Mouse (Mus musculus): ENCODE data around the gene Tpp2. TPM values are rescaled to one million over a fixed set of nuclear protein-coding genes. Genes with fewer than 3 reads are reported as not detected.
"Not testable (repeated sequence)": the region's sequence is repeated elsewhere in the genome, so short reads cannot be mapped to it uniquely, and the experiment has no call there.

Tpp2 gene
- 10 to 100 TPM; 55.9 to 59.9 TPM for total RNA-seq (2021)
- long read RNA-seq, full-length matches to known transcripts: 13 of 21 reads
- long read RNA-seq, partial matches to known transcripts: 4 of 21 reads
- long read RNA-seq, other reads (novel, unspliced or antisense): 4 of 21 reads

DNA sequence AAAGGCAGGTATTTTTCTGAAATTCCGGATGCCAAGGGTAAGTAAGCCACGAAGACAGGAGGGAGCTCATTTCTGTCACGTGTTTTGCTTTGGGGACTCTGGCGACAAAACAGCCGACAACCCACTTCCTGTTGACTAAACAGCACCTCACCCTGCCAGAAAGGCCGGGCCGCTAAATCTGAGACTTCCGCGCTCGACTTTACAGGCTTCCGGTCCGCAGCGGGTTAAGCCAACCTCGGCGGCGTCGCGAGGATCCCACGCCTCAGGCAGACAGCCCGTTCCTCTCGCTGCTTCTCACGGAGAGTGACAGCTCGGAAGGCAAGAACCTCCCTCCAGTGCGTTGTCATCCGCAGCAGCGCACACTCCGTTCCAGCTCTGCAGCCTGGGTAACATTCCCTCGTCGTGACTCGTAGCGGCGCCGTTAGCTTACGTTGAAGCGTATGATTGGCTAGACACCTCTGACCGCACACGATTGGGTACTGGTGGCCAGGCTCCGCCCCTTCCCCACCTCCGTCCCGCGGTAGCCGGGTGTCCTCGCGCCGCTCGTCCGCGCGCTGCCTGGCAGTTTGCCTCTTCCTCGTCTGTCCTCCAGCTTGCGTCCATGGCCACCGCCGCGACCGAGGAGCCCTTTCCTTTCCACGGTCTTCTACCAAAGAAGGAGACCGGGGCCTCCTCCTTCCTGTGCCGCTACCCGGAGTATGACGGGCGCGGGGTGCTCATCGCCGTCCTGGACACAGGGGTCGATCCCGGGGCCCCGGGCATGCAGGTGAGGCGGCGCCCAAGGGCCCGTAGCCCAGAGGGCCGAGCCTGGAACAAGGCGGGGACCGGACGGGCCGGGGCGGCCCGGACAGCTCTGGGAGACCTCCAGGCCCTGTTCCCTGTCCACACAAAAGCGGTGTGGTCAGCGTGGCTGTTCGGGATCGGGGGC is at the start of gene Tpp2:
Gene Tpp2, plus strand, starts transcription at position 160 of the 928 bp plus-strand sequence.
- DNase-seq (ENCODE audit: low spot score in 2 of 2): peak; percentile 94 to 96

GRCm38 (mm10) chr1:43888358-43888757 is 45.1 kb upstream of the Tpp2 start:
- not testable (repeated sequence) for DNase-seq (ENCODE audit: low spot score in 2 of 2)

DNA sequence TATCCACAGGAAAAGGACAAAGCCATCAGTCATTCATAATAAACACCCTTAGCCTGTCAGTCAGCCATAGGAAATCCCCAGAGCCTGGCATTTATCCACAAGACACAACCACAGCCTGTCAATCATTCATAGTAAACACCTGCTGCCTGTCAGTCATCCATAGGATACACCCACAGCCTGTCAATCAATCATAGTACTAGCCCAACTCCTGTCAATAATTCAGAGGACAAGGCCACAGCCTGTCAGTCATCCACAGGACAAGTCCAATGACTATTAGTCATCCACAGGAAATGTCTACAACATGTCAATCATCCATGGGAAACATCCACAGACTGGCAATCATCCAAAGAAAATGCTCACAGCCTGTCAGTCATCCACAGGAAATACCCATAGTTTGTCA is 37.7 kb upstream of the Tpp2 start:
- DNase-seq (ENCODE audit: low spot score in 2 of 2): no peak

- DNase-seq (ENCODE audit: low spot score in 2 of 2): no peak
Measured at GRCm38 (mm10) chr1:43897131-43897530, 36.3 kb upstream of the Tpp2 start.

DNA sequence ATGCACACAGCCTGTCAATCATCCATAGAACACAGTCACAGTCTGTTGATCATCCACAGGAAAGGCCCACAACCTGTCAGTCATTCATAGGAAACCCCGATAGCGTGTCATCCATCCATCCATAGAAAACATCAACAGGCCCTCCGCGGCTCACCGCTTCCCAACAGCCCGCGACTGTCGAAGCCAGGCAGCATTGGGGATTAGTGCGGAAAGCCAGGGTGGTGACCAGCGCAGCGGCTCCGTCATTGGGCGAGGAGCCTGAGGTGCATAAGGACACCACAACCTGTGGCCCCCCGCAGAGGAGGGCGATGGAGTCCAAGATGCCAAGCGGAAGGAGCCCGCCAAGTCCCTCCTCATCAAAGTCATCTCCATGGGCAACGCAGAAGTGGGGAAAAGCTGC is 35.5 kb upstream of the Tpp2 start:
- no peak for DNase-seq (ENCODE audit: low spot score in 2 of 2)

GRCm38 (mm10) chr1:43898991-43899714 is 34.3 kb upstream of the Tpp2 start:
- DNase-seq (ENCODE audit: low spot score in 2 of 2): peak; percentile 78 to 84

DNA sequence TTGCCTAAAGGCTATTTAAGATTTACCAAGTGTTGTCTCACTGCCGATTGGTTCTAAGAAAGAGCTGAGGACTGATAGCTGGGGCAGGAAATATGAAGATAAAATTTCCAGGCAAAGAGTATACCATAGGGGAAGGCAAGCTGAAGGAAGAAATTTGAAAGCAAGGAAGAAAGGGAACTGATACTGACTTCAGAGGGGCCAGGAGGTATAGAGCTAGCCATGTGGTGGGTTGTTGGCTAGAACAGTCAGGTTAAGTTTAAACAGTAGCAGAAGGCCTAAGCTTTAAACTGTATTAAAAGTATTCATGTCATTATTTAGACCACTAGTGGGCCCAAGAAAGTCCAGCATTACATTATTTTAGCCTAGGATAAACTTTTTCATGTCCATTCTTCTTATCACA is 31.0 kb upstream of the Tpp2 start:
- DNase-seq (ENCODE audit: low spot score in 2 of 2): no peak

DNA sequence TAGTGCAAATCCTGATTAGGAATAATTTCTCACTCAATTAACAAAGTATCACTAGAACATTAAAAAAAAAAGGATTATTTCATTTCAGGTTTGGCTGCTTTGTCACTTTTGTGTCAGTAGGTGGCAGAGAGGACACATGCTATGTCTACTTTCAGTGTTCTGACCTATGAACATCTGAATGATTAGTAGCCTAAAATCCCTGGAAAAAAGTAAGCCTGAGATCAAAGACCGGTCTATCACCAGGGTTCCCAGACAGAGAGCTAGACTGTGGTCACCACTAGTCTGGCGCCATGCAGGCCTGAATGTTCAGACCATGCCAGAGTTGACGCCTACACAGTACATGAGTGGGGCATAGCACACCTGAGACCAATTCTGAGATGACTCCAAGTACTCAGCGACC is 30.6 kb upstream of the Tpp2 start:
- DNase-seq (ENCODE audit: low spot score in 2 of 2): no peak

DNA sequence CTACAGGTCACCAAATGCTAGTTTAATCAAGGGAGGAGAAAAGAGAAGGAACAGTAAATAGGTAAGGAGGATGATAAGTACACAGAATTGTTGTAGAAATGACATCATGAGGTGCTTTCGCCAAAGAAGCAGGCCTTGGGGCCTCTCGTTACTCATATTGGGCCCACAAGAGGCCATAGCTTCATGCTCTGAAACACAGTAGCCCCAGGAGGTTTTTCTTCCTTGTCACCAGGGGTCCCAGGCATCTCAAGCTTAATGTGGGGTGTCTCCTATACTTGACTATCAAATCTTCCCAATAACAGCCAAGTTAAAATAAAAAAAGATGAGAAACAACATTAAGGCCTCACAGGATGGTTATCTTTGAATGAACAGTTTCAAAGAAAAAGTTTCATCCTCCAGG is 18.0 kb upstream of the Tpp2 start:
- no peak for DNase-seq (ENCODE audit: low spot score in 2 of 2)

GRCm38 (mm10) chr1:43916854-43917253 is 16.6 kb upstream of the Tpp2 start:
- DNase-seq (ENCODE audit: low spot score in 2 of 2): no peak

- no peak for DNase-seq (ENCODE audit: low spot score in 2 of 2)
Measured at GRCm38 (mm10) chr1:43934416-43934810, 966 bp downstream of the Tpp2 start.

GRCm38 (mm10) chr1:43939310-43939709 is 5.9 kb downstream of the Tpp2 start:
- DNase-seq (ENCODE audit: low spot score in 2 of 2): no peak

DNA sequence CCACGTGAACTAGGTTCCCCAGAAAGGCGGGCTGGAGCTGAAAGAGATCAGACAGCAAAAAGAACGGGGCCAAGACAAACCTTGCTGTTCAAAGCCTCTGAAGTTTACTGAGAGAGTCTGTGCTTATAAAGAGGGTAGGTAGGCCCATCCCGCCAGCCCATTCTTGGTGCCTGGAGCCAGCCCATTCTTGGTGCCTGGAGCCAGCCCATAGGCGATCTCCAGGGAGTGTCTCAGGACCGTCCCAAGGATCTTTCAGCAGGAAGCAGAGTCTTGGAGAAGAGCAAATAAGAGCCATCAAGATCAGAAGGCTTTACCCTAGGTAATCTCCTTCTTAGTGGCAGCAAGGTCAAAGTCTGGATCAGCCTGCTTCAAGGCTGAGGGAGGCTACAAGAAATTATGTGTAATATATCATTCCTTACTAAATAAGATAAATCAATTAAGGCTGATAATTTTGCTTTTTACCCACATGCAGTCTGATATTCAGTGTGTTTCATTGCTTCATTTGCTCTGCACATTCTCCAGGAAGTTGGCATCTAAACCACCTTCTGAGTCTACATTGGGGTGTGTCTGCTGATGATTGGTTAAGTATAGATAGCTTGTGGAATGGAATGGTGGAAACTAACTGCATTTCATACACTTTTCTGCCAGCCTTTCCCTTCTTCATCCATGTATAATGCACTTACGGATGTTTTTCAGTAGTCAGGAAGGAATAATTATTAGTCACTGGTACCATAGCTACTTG is 8.2 kb downstream of the Tpp2 start:
- no peak for DNase-seq (ENCODE audit: low spot score in 2 of 2)

- DNase-seq (ENCODE audit: low spot score in 2 of 2): no peak
Measured at GRCm38 (mm10) chr1:43942814-43943213, 9.4 kb downstream of the Tpp2 start.

- no peak for DNase-seq (ENCODE audit: low spot score in 2 of 2)
Measured at GRCm38 (mm10) chr1:43953679-43954078, 20.2 kb downstream of the Tpp2 start.

DNA sequence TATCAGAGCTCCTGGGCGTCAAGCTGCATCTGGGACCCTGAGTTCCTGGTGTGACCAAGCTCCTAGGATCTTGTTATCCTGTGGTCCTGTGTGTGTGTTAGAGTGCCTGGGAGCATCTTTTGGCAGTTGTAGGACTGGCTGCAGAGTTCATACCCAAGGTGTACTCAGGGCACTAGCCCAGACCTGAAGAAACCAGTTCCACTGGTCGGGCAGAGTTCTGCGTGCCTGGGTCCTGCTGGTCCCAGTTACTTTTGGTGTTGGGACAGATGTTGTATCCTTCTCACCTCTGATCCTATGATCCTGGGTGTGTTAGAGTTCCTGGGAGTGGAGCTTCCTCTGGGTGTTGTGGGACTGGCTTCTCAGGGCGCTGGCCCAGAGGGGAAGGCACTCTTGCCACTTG is 30.9 kb downstream of the Tpp2 start:
- DNase-seq (ENCODE audit: low spot score in 2 of 2): no peak

GRCm38 (mm10) chr1:43966756-43967155 is 33.3 kb downstream of the Tpp2 start:
- no peak for DNase-seq (ENCODE audit: low spot score in 2 of 2)

GRCm38 (mm10) chr1:43969361-43969760 is 35.9 kb downstream of the Tpp2 start:
- DNase-seq (ENCODE audit: low spot score in 2 of 2): no peak

GRCm38 (mm10) chr1:43971089-43971488 is 37.6 kb downstream of the Tpp2 start:
- no peak for DNase-seq (ENCODE audit: low spot score in 2 of 2)

DNA sequence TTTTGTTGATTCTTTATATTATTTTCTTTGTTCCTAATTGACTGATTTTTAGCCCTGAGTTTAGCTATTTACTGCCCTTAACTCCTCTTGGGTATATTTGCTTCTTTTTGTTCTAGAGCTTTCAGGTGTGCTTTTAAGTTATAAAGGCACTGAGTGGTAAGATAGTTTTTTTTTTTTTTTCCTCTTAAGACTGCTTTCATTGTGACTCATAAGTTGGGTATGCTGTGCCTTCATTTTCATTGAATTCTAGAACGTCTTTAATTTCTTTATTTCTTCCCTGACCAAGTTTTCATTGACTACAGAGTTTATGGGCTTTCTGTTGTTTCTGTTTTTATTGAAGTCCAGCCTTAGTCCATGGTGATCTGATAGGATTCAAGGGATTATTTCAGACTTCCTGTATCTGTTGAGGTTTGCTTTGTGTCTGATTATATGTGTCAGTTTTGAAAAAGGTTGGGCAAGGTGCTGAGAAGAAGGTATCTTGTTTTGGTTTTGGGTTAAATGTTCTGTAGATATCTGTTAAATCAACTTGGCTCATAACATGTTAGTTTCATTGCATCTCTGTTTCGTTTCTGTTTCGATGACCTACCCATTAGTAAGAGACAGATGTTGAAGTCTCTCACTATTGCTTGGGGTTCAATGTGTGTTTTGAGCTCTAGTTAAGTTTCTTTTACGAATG is 63.6 kb downstream of the Tpp2 start:
- no peak for DNase-seq (ENCODE audit: low spot score in 2 of 2)

- no peak for DNase-seq (ENCODE audit: low spot score in 2 of 2)
Measured at GRCm38 (mm10) chr1:44004513-44004912, 71.1 kb downstream of the Tpp2 start.

All from layer of hippocampus, postnatal 10 days (tissue).